Mouse (Mus musculus) neutrophil, adult 65 days (primary cell): ENCODE data around the gene Fam213a. TPM values are rescaled to one million over a fixed set of nuclear protein-coding genes. Genes with fewer than 3 reads are reported as not detected.

Source experiments
- total RNA-seq: library from RNA; stranded (reverse); gene quantifications from 2 replicates; pipeline ENCODE4 v1.2.4, GENCODE M21; 2023

Fam213a gene
- total RNA-seq, result 0.66 and 1.4 TPM in 2 replicates

GRCm38 (mm10) chr14:41013630-41014613, at the start of gene Fam213a:
TSS of gene Fam213a (minus strand) at chr14:41013788.

GRCm38 (mm10) chr14:40966392-40966861, 47.2 kb downstream of the Fam213a start, which contains the start of gene Tspan14:
TSS of gene Tspan14 (minus strand) at chr14:40966807.

Other genes with a start within 250 kb of the Fam213a start
- 2.2 and 3.5 TPM in 2 replicates for gene Sh2d4b, start 120.5 kb downstream of the Fam213a start, total RNA-seq
- 93.4 and 119 TPM in 2 replicates for gene Tspan14, start 47.0 kb downstream of the Fam213a start, total RNA-seq
- not detected in 2 replicates for gene Dydc2, start 55.4 kb upstream of the Fam213a start, total RNA-seq
- gene Dydc1, start 59.1 kb upstream of the Fam213a start, total RNA-seq, result not detected in 2 replicates
- gene Mat1a, start 91.2 kb upstream of the Fam213a start, total RNA-seq, result not detected in 2 replicates
- gene Sftpa1, start 118.0 kb upstream of the Fam213a start, total RNA-seq, result not detected in 2 replicates
- gene Mbl1, start 137.7 kb upstream of the Fam213a start, total RNA-seq, result not detected in 2 replicates
- gene Sftpd, start 171.4 kb upstream of the Fam213a start, total RNA-seq, result not detected in 2 replicates